Mouse (Mus musculus): ENCODE data around the gene Arhgap25. TPM values are rescaled to one million over a fixed set of nuclear protein-coding genes. Genes with fewer than 3 reads are reported as not detected.

The Arhgap25 gene
- 1.2 and 2.0 TPM in 2 replicates for polyA plus RNA-seq (2012; rRNA removed)

DNA sequence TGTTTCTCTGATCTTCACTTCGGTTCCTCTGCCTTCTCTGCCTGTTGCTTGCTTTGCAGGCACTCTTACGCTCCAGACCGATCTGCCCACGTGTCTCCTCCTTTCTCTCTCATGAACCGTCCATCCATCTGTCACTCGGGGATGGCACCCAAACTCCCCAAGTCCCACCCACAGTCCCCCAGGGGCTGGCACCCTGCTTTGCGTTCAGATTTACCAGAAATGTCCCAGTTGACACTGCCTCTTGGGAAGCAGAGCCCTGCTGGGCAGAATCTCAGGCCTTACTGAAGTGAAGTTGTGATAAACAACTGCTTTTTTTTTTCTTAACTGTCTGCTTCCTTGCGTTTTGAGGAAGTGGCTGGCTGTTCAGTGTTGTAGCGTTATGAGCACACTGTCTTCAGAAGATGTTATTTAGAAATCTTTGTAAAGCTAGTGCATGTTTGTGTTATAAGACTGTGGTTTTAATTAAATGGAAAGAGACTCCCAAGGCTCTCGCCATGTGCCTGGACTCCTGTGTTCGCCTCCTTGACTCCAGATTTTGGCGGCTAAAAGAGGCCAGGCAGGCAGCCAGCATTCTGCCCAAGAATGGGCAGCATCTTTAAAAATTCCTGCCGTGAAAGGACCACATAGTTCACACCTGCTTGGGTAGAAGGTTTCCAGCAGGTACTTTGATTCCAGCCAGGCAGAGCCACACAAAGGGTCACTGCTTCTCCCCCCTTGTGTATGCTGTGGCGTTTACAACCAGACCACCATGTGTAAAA is at the start of gene Arhgap25:
Gene Arhgap25 (minus strand): TSS at position 307 of the 758 bp plus-strand sequence.

DNA sequence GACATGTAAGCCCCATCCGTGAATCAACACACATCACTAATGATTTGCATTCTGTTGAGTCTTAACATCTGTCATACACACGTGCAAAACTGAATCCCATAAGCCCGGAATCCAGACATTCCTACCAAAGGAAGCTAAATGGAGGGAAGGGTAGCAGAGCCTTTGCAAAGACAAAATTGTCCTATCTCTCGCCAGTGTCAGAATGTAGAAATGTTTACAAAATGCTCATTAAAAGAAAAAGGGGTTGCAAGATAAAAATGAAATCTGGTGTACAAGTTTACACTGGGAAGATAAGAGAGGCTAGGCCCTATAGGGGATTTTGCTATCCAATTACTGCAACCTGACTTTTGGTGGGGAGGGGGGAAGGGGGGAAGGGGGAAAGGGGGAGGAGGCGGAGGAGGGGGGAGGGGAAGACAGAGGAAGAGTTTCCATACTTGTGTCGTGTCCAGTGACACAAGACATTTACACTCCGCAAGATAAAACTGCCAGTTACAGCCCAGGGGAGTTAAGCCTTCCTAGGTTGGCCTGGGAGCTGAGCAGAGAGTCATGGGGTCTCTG is 104.5 kb downstream of the Arhgap25 start, which contains the start of gene Bmp10:
Gene Bmp10 (plus strand): TSS at position 508 of the 558 bp plus-strand sequence.

Other genes starting within 250 kb of the Arhgap25 start
- 8.9 and 20.7 TPM in 2 replicates for gene Antxr1, start 197.4 kb downstream of the Arhgap25 start, polyA plus RNA-seq (2012; rRNA removed)
- 0.09 TPM in 1 of 2 replicates, not detected in the other for gene Gkn1, start 182.3 kb downstream of the Arhgap25 start, polyA plus RNA-seq (2012; rRNA removed)
- 0.16 TPM in 1 of 2 replicates, not detected in the other for gene Gkn2, start 159.9 kb downstream of the Arhgap25 start, polyA plus RNA-seq (2012; rRNA removed)
- 0.23 and 0.40 TPM in 2 replicates for gene Gkn3, start 144.3 kb downstream of the Arhgap25 start, polyA plus RNA-seq (2012; rRNA removed)
- 0.01 TPM in 1 of 2 replicates, not detected in the other for gene Bmp10, start 104.3 kb downstream of the Arhgap25 start, polyA plus RNA-seq (2012; rRNA removed)
- 2.3 and 3.5 TPM in 2 replicates for gene Prokr1, start 57.5 kb upstream of the Arhgap25 start, polyA plus RNA-seq (2012; rRNA removed)
- gene Aplf, start 138.9 kb upstream of the Arhgap25 start, polyA plus RNA-seq (2012; rRNA removed), result 8.8 and 9.8 TPM in 2 replicates
- 3.0 and 3.7 TPM in 2 replicates for gene Efcc1, start 197.6 kb upstream of the Arhgap25 start, polyA plus RNA-seq (2012; rRNA removed)
- gene Gp9, start 244.8 kb upstream of the Arhgap25 start, polyA plus RNA-seq (2012; rRNA removed), result 1.1 and 1.2 TPM in 2 replicates

All from central nervous system, embryonic 14 days (tissue).